Mouse (Mus musculus): ENCODE results near the gene Bclaf1. TPM values are rescaled to one million over a fixed set of nuclear protein-coding genes. Genes with fewer than 3 reads are reported as not detected.

Gene Bclaf1
- polyA plus RNA-seq, 1 experiment, result 19.2 TPM

DNA sequence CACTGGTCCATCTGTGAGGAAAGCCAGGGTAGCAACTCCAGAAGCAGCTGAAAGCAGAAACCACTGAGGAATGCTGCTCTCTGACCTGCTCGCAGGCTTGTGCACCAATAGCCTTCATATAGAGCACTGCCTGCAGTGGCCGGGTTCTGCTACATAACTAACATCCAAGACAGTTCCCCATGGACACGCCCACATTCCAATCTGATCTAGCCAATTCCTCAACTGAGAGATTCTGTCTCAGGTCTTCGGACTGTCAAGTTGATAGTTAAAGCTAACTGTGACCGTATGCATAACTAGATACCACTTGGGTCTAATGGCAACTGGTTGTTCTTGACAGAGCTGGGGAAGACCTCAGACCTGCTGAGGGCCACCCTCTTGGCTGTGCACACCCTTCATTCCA is 39.9 kb upstream of the Bclaf1 start:
- TF ChIP-seq MYOG (IDR thresholded peaks at IDR 0.05; ENCODE audit: control insufficient read depth, extremely low read depth, insufficient read length) (no peak), FOSL1 (IDR thresholded peaks at IDR 0.05; ENCODE audit: insufficient read depth, low read length, poor library complexity, severe bottlenecking) (no peak), MAX (IDR thresholded peaks at IDR 0.05) (no peak), CEBPB (IDR thresholded peaks at IDR 0.05; ENCODE audit: low read depth) (no peak), USF1 (IDR thresholded peaks at IDR 0.05; ENCODE audit: low read depth) (no peak), MYOD1 (IDR thresholded peaks at IDR 0.05; ENCODE audit: control insufficient read depth, insufficient read length, low read depth) (no peak), CTCF (IDR thresholded peaks at IDR 0.05; ENCODE audit: control insufficient read depth, insufficient read depth, insufficient read length) (no peak)

DNA sequence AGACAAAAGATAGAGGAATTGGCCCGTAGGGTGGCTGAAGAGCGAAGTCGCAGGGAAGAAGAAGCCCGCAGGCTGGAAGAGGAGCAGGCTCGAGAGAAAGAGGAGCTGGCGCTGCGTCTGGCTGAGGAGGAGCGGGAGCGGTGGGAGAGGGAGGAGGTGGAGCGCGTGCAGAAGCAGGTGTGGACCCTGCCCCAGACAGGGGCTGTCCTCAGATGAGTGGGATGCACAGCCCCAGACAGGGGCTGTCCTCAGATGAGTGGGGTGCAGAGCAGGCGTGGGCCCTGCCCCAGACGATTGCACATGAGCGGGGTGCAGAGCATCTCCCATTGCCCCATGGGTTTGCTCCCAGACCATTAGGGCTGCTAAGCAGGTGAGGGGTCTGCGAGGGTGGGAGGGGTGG is 39.0 kb upstream of the Bclaf1 start:
- Histone ChIP-seq H3K79me3 (ENCODE audit: low read depth) (no peaks in the 10 kb centered on the region), H3ac (ENCODE audit: control insufficient read depth, insufficient read length, low read depth) (no peak overlapping the region), H3K79me2 (ENCODE audit: control insufficient read depth, insufficient read depth) (no peaks in the 10 kb centered on the region), H3K27me3 (ENCODE audit: control insufficient read depth, insufficient read depth, insufficient read length) (no peaks in the 10 kb centered on the region), H3K4me3 (ENCODE audit: insufficient read depth, poor library complexity, severe bottlenecking) (no peak overlapping the region), H3K36me3 (ENCODE audit: control insufficient read depth, insufficient read depth) (no peaks in the 10 kb centered on the region)
- TF ChIP-seq MAX (IDR thresholded peaks at IDR 0.05), result no peak
- TF ChIP-seq FOSL1 (IDR thresholded peaks at IDR 0.05; ENCODE audit: insufficient read depth, low read length, poor library complexity, severe bottlenecking), result no peak
- no peak for TF ChIP-seq USF1 (IDR thresholded peaks at IDR 0.05; ENCODE audit: low read depth)
- TF ChIP-seq CTCF (IDR thresholded peaks at IDR 0.05; ENCODE audit: control insufficient read depth, insufficient read depth, insufficient read length), result no peak
- no peak for TF ChIP-seq MYOD1 (IDR thresholded peaks at IDR 0.05; ENCODE audit: control insufficient read depth, insufficient read length, low read depth)
- no peak for TF ChIP-seq CEBPB (IDR thresholded peaks at IDR 0.05; ENCODE audit: low read depth)
- TF ChIP-seq MYOG (IDR thresholded peaks at IDR 0.05; ENCODE audit: control insufficient read depth, extremely low read depth, insufficient read length), result no peak

More for the DNA sequence above, 39.9 kb upstream of the Bclaf1 start:
- Histone ChIP-seq H3ac (ENCODE audit: control insufficient read depth, insufficient read length, low read depth) (no peak overlapping the region), H3K36me3 (ENCODE audit: control insufficient read depth, insufficient read depth) (no peaks in the 10 kb centered on the region), H3K27me3 (ENCODE audit: control insufficient read depth, insufficient read depth, insufficient read length) (no peaks in the 10 kb centered on the region), H3K79me3 (ENCODE audit: low read depth) (no peaks in the 10 kb centered on the region), H3K4me3 (ENCODE audit: insufficient read depth, poor library complexity, severe bottlenecking) (no peak overlapping the region), H3K79me2 (ENCODE audit: control insufficient read depth, insufficient read depth) (no peaks in the 10 kb centered on the region)

DNA sequence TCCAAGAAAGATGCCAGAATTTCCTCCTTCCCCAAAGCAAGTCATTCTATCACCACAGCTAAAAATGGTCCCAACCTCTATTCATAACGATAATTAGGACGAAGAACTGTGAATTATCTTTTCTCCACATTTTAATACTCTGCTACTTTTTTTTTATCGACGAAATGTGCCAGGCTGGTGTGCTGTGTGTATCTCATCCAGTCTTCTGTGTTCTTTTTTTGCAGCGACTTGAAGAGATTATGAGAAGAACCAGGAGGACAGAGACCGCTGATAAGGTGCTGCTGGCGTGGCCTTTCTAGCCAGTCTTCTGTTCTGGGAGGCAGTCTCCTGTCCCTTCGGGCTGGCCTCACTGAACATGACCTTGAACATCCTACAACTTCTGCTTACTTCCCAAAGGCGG is 38.2 kb upstream of the Bclaf1 start:
- H3K27me3 ChIP-seq (ENCODE audit: control insufficient read depth, insufficient read depth, insufficient read length), result no peaks in the 10 kb centered on the region
- H3K4me3 ChIP-seq (ENCODE audit: insufficient read depth, poor library complexity, severe bottlenecking), result no peak overlapping the region
- H3ac ChIP-seq (ENCODE audit: control insufficient read depth, insufficient read length, low read depth), result no peak overlapping the region
- H3K79me2 ChIP-seq (ENCODE audit: control insufficient read depth, insufficient read depth), result no peaks in the 10 kb centered on the region
- TF ChIP-seq MAX (IDR thresholded peaks at IDR 0.05) (no peak), CTCF (IDR thresholded peaks at IDR 0.05; ENCODE audit: control insufficient read depth, insufficient read depth, insufficient read length) (no peak), CEBPB (IDR thresholded peaks at IDR 0.05; ENCODE audit: low read depth) (no peak), USF1 (IDR thresholded peaks at IDR 0.05; ENCODE audit: low read depth) (no peak), MYOD1 (IDR thresholded peaks at IDR 0.05; ENCODE audit: control insufficient read depth, insufficient read length, low read depth) (no peak), FOSL1 (IDR thresholded peaks at IDR 0.05; ENCODE audit: insufficient read depth, low read length, poor library complexity, severe bottlenecking) (no peak), MYOG (IDR thresholded peaks at IDR 0.05; ENCODE audit: control insufficient read depth, extremely low read depth, insufficient read length) (no peak)
- no peaks in the 10 kb centered on the region for H3K79me3 ChIP-seq (ENCODE audit: low read depth)
- no peaks in the 10 kb centered on the region for H3K36me3 ChIP-seq (ENCODE audit: control insufficient read depth, insufficient read depth)

DNA sequence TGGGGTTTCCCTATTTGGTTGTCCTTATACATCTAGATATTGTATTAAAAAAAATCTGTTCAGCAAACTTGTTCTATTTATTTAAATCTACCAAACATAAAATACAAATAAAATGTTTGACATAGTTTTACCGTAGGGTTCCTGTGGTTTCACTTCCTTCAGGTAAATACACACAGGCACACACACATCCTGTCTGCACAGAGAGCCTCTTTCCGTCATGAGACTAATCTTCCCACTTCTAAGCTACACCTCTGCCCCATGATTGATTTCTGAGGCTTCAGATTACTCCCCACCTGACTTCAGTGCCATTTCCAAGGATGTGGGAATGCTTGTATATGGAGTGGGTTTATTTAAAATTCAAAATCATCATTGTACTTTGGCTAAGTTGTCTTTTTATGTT is 30.8 kb upstream of the Bclaf1 start:
- no peaks in the 10 kb centered on the region for H3K27me3 ChIP-seq (ENCODE audit: control insufficient read depth, insufficient read depth, insufficient read length)
- no peaks in the 10 kb centered on the region for H3K79me3 ChIP-seq (ENCODE audit: low read depth)
- no peak overlapping the region for H3K4me3 ChIP-seq (ENCODE audit: insufficient read depth, poor library complexity, severe bottlenecking)
- TF ChIP-seq MYOD1 (IDR thresholded peaks at IDR 0.05; ENCODE audit: control insufficient read depth, insufficient read length, low read depth), result no peak
- H3ac ChIP-seq (ENCODE audit: control insufficient read depth, insufficient read length, low read depth), result no peak overlapping the region
- no peaks in the 10 kb centered on the region for H3K36me3 ChIP-seq (ENCODE audit: control insufficient read depth, insufficient read depth)
- H3K79me2 ChIP-seq (ENCODE audit: control insufficient read depth, insufficient read depth), result no peaks in the 10 kb centered on the region

DNA sequence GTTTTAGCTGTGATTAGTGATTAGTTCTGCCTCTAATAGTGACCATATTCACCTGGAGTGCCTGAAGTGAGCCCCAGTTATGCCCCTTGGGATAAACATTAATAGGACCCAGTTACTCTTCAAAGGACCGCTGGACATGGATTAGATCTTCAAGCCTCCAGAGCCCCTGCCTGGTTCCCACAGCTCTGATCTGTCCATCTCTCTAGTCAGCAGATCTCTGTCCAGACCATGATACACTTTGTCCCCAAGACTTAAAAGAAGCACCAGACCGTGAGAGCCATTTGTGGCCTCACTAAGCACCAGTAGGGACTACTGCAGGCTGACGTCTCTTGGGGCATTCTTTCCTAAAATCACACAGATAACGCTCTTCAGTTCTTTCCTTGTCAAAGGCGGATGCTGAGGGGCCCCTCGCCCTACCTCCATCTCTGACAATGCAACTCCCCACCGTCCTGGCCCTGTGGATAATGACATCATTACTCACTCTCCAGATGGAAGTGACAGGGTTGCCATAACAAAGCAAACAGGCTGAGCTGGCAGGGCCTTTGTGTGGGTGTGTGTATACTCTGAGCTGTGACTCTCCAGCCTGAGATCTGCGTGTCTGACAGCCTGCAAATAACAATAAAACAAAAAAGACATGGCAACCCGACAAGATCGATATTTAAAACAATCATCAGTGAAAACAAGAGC is 26.8 kb upstream of the Bclaf1 start:
- no peak overlapping the region for H3ac ChIP-seq (ENCODE audit: control insufficient read depth, insufficient read length, low read depth)
- H3K4me3 ChIP-seq (ENCODE audit: insufficient read depth, poor library complexity, severe bottlenecking), result no peak overlapping the region
- H3K79me3 ChIP-seq (ENCODE audit: low read depth), result no peaks in the 10 kb centered on the region
- H3K27me3 ChIP-seq (ENCODE audit: control insufficient read depth, insufficient read depth, insufficient read length), result no peaks in the 10 kb centered on the region
- H3K36me3 ChIP-seq (ENCODE audit: control insufficient read depth, insufficient read depth), result no peaks in the 10 kb centered on the region
- H3K79me2 ChIP-seq (ENCODE audit: control insufficient read depth, insufficient read depth), result no peaks in the 10 kb centered on the region
- TF ChIP-seq USF1 (IDR thresholded peaks at IDR 0.05; ENCODE audit: low read depth) (no peak), MAX (IDR thresholded peaks at IDR 0.05) (no peak), MYOG (IDR thresholded peaks at IDR 0.05; ENCODE audit: control insufficient read depth, extremely low read depth, insufficient read length) (no peak), CEBPB (IDR thresholded peaks at IDR 0.05; ENCODE audit: low read depth) (no peak), CTCF (IDR thresholded peaks at IDR 0.05; ENCODE audit: control insufficient read depth, insufficient read depth, insufficient read length) (no peak), FOSL1 (IDR thresholded peaks at IDR 0.05; ENCODE audit: insufficient read depth, low read length, poor library complexity, severe bottlenecking) (no peak), MYOD1 (IDR thresholded peaks at IDR 0.05; ENCODE audit: control insufficient read depth, insufficient read length, low read depth) (no peak)

All from C2C12 (cell line).